Mouse (Mus musculus): ENCODE data around the gene Capn7. TPM values are rescaled to one million over a fixed set of nuclear protein-coding genes. Genes with fewer than 3 reads are reported as not detected.

Gene Capn7
- total RNA-seq, 2 experiments from 2014 or later, result 28.4 to 29.3 TPM

- no peak for DNase-seq
These were observed 28.9 kb downstream of the Capn7 start for GRCm38 (mm10) chr14:31365350-31365749.

- no peak for DNase-seq
These were observed 31.5 kb downstream of the Capn7 start for GRCm38 (mm10) chr14:31367951-31368350.

- no peak for DNase-seq
These were observed 32.9 kb downstream of the Capn7 start for GRCm38 (mm10) chr14:31369377-31369776.

- DNase-seq, result no peak
These were observed 38.0 kb downstream of the Capn7 start for GRCm38 (mm10) chr14:31374390-31374789.

GRCm38 (mm10) chr14:31376331-31376730 is 39.9 kb downstream of the Capn7 start:
- DNase-seq, result no peak

- DNase-seq, result no peak
These were observed 45.8 kb downstream of the Capn7 start for GRCm38 (mm10) chr14:31382276-31382675.

- DNase-seq, result no peak
These were observed 47.1 kb downstream of the Capn7 start for GRCm38 (mm10) chr14:31383470-31384050.

GRCm38 (mm10) chr14:31384366-31385323 is 48.2 kb downstream of the Capn7 start:
- no peak for DNase-seq

- no peak for DNase-seq
These were observed 49.0 kb downstream of the Capn7 start for GRCm38 (mm10) chr14:31385406-31385805.

GRCm38 (mm10) chr14:31385977-31386697 is 49.7 kb downstream of the Capn7 start:
- peak; percentile 79 for DNase-seq

GRCm38 (mm10) chr14:31387301-31387981 is 51.0 kb downstream of the Capn7 start:
- no peak for DNase-seq

GRCm38 (mm10) chr14:31388086-31388872 is 51.8 kb downstream of the Capn7 start:
- no peak for DNase-seq

- DNase-seq, result no peak
These were observed 53.1 kb downstream of the Capn7 start for GRCm38 (mm10) chr14:31389421-31390147.

GRCm38 (mm10) chr14:31392300-31392699 is 55.9 kb downstream of the Capn7 start:
- no peak for DNase-seq

GRCm38 (mm10) chr14:31392873-31393545 is 56.6 kb downstream of the Capn7 start:
- DNase-seq, result no peak

- no peak for DNase-seq
These were observed 57.1 kb downstream of the Capn7 start for GRCm38 (mm10) chr14:31393546-31393890.

- DNase-seq, result no peak
These were observed 57.6 kb downstream of the Capn7 start for GRCm38 (mm10) chr14:31393936-31394630.

- no peak for DNase-seq
These were observed 58.5 kb downstream of the Capn7 start for GRCm38 (mm10) chr14:31394822-31395532.
